Mouse (Mus musculus) neural tube, embryonic 14.5 days (tissue): ENCODE measurements around the gene Apoe. TPM values are rescaled to one million over a fixed set of nuclear protein-coding genes. Genes with fewer than 3 reads are reported as not detected.
A peak's percentile ranks its signal among the peaks of the same experiment; 100 is the strongest.

Experiments used
- ATAC-seq: fragments of 200-750 bp; cut with Nextera tagmentation; 2 replicates; pipeline ENCODE4 v1.8.0; 2017; ENCODE audit warnings: low read depth, mild to moderate bottlenecking, moderate TSS enrichment, moderate library complexity
- H3K27ac ChIP-seq: fragments of 300-500 bp; sonication (generic); 2 replicates; pipeline ENCODE4 v1.5.1; 2014; ENCODE audit warnings: low read depth, mild to moderate bottlenecking, control low read depth, low read length, moderate library complexity, mixed read lengths
- H3K27me3 ChIP-seq: fragments of 300-500 bp; sonication (generic); 2 replicates; pipeline ENCODE4 v1.6.1; 2014; ENCODE audit warnings: low read length; ENCODE audit not compliant: control insufficient read depth, insufficient read depth
- H3K36me3 ChIP-seq: fragments of 300-500 bp; sonication (generic); 2 replicates; pipeline ENCODE4 v1.6.1; 2014; ENCODE audit warnings: low read length, mixed read lengths; ENCODE audit not compliant: control insufficient read depth, insufficient read depth
- H3K4me1 ChIP-seq: fragments of 300-500 bp; sonication (generic); 2 replicates; pipeline ENCODE4 v1.6.1; 2014; ENCODE audit warnings: low read length; ENCODE audit not compliant: control insufficient read depth, insufficient read depth
- H3K4me2 ChIP-seq: fragments of 300-500 bp; sonication (generic); 2 replicates; pipeline ENCODE4 v1.6.1; 2014; ENCODE audit warnings: mild to moderate bottlenecking, low read depth, low read length, control low read depth
- H3K4me3 ChIP-seq: fragments of 300-500 bp; sonication (generic); 2 replicates; pipeline ENCODE4 v1.5.1; 2014; ENCODE audit warnings: low read depth, low read length, control low read depth, mixed read lengths
- H3K9ac ChIP-seq: fragments of 300-500 bp; sonication (generic); replicated peaks from 2 replicates; pipeline ENCODE4 v1.6.1; 2014; ENCODE audit warnings: low read depth, mild to moderate bottlenecking, control low read depth, low read length, mixed read lengths
- H3K9me3 ChIP-seq: fragments of 300-500 bp; sonication (generic); 2 replicates; pipeline ENCODE4 v1.6.1; 2016; ENCODE audit warnings: low read length; ENCODE audit not compliant: control insufficient read depth
- WGBS: fragments of 180-500 bp; shearing (Covaris S2); extraction: QIAGEN DNeasy Blood & Tissue Kit; methylation state at CpG from one replicate; pipeline ENCODE4 v1.1.7; 2014; 5-methylcytosine and 5-hydroxymethylcytosine counted together
- polyA plus RNA-seq: library from polyadenylated mRNA; unstranded; fragments of >200 nt; fragmentation: Nextera tagmentation; extraction: Ambion mirVana; gene quantifications from 2 replicates; pipeline ENCODE4 v1.2.1, GENCODE M21; 2014

Apoe gene
- polyA plus RNA-seq, 1 experiment from 2014 or later = 310 TPM

DNA sequence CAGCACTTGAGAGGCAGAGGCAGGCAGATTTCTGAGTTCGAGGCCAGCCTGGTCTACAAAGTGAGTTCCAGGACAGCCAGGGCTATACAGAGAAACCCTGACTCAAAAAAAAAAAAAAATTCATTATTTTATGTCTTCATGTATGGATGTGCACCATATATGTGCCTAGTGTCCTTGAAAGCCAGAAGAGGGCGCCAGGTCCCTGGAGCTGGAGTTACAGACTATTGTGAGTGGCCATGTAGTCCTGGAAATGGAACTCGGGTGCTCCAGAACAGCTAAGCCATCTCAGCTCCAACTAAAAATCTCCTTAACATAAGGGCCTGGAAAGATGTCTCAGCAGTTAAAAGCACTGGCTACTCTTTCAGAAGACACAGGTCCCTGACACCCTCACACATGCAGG is 32.2 kb downstream of the Apoe start:
- H3K4me2 ChIP-seq = no peak overlapping the region
- H3K4me3 ChIP-seq = no peak overlapping the region
- no peak for ATAC-seq
- H3K9me3 ChIP-seq = no peaks in the 10 kb centered on the region
- no peaks in the 10 kb centered on the region for H3K36me3 ChIP-seq
- H3K4me1 ChIP-seq = peaks cover 16% of the 10 kb centered on the region
- H3K9ac ChIP-seq = no peak overlapping the region
- WGBS = 63% methylated on average over 3 of the region's 3 CpGs
- no peak overlapping the region for H3K27ac ChIP-seq
- H3K27me3 ChIP-seq = no peaks in the 10 kb centered on the region

- Histone ChIP-seq H3K9me3 (no peaks in the 10 kb centered on the region), H3K36me3 (no peaks in the 10 kb centered on the region), H3K4me1 (peaks cover 16% of the 10 kb centered on the region), H3K27ac (peak within 1 kb of the TSS; percentile 91), H3K27me3 (no peaks in the 10 kb centered on the region), H3K4me2 (peak within 1 kb of the TSS; percentile 90), H3K4me3 (peak within 1 kb of the TSS; percentile 99), H3K9ac (peak within 1 kb of the TSS; percentile 94)
- ATAC-seq = peak; percentile 84
- WGBS = under 1% methylated on average over 57 of the region's 63 CpGs
These were observed 33.8 kb downstream of the Apoe start, which contains the start of gene Clptm1 for GRCm38 (mm10) chr7:19664955-19665841. Gene Clptm1, minus strand, starts transcription at chr7:19665033.

- under 1% methylated on average over 36 of the region's 37 CpGs for WGBS
- H3K4me2 ChIP-seq = peak overlapping the region; percentile 90
- ATAC-seq = peak; percentile 59
These were observed 34.5 kb downstream of the Apoe start for GRCm38 (mm10) chr7:19664455-19664954.

DNA sequence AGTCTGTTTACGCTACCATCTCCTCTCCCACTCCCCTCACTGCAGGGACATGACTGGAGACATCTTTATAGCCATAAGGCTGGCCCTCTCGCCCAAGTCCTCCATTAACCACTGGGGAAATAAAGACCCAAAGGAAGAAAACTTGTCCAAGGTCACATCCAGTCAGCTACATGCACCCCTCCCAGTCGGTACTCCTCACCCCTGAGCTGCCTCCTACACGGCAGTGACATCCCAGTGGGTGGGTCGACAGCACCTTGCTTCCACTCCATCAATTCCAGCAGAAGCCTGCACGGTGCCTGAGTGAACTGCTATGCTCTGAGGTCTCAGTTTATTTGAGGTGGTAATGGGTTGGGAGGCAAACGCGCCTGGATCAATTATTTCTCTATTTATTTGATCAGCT is 35.0 kb downstream of the Apoe start:
- Histone ChIP-seq H3K9me3 (no peaks in the 10 kb centered on the region), H3K27me3 (no peaks in the 10 kb centered on the region), H3K4me3 (peak overlapping the region; percentile 99), H3K4me2 (peak overlapping the region; percentile 90), H3K27ac (no peak overlapping the region), H3K36me3 (no peaks in the 10 kb centered on the region), H3K9ac (peak overlapping the region; percentile 94), H3K4me1 (peaks cover 16% of the 10 kb centered on the region)
- ATAC-seq = peak; percentile 6
- WGBS = 20% methylated on average over 8 of the region's 8 CpGs

More at GRCm38 (mm10) chr7:19664455-19664954, 34.5 kb downstream of the Apoe start:
- Histone ChIP-seq H3K9ac (peak overlapping the region; percentile 94), H3K9me3 (no peaks in the 10 kb centered on the region), H3K36me3 (no peaks in the 10 kb centered on the region), H3K4me1 (peaks cover 16% of the 10 kb centered on the region), H3K4me3 (peak overlapping the region; percentile 99), H3K27me3 (no peaks in the 10 kb centered on the region), H3K27ac (peak overlapping the region; percentile 91)

GRCm38 (mm10) chr7:19652614-19653013 is 46.4 kb downstream of the Apoe start:
- ATAC-seq = no peak
- Histone ChIP-seq H3K9ac (no peak overlapping the region), H3K4me2 (no peak overlapping the region), H3K4me3 (no peak overlapping the region), H3K27me3 (no peaks in the 10 kb centered on the region), H3K36me3 (peaks cover 36% of the 10 kb centered on the region), H3K4me1 (no peaks in the 10 kb centered on the region), H3K9me3 (no peaks in the 10 kb centered on the region), H3K27ac (no peak overlapping the region)
- WGBS = 98% methylated on average over 2 of the region's 2 CpGs

DNA sequence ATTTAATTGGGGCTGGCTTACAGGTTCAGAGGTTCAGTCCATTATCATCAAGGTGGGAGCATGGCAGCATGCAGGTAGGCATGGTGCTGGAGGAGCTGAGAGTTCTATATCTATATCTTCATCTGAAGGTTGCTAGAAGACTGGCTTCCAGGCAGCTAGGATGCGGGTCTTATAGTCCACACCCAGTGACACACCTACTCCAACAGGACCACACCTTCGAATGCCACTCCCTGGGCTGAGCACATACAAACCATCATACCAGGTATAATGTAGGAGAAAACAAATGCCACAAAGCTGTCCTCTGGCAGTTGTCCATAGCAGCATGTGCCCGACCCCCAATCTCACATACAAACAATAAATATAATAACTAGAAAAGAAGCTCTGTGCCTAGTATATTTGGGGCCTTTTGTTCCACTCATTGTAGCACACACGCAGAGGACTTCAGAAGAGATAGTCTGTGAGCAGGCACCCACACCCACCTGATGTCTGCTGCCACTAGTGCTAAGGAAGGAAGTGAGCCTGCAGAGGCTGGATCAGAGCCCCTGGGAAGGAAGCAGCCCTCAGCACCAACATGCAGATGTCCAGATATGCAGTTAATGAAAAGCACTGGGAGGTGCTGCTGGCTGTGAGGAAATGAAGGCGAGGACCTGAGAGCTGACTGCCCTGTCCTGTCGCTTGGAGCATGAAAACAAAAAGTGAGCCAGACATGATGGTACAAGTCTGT is 47.8 kb downstream of the Apoe start:
- Histone ChIP-seq H3K36me3 (peaks cover 40% of the 10 kb centered on the region), H3K27ac (no peak overlapping the region), H3K4me3 (no peak overlapping the region), H3K4me2 (no peak overlapping the region), H3K9me3 (no peaks in the 10 kb centered on the region), H3K4me1 (no peaks in the 10 kb centered on the region), H3K9ac (no peak overlapping the region), H3K27me3 (no peaks in the 10 kb centered on the region)
- ATAC-seq = no peak
- WGBS = 97% methylated on average over 6 of the region's 6 CpGs

Other genes starting within 250 kb of the Apoe start
- gene Mark4, start 240.4 kb downstream of the Apoe start, polyA plus RNA-seq = 17.0 and 19.2 TPM in 2 replicates
- gene Exoc3l2, start 235.9 kb downstream of the Apoe start, polyA plus RNA-seq = 0.71 TPM in 2 replicates
- gene Bloc1s3, start 190.8 kb downstream of the Apoe start, polyA plus RNA-seq = 2.8 and 3.2 TPM in 2 replicates
- 31.7 and 33.8 TPM in 2 replicates for gene Trappc6a, start 190.8 kb downstream of the Apoe start, polyA plus RNA-seq
- 0.52 and 1.2 TPM in 2 replicates for gene Nkpd1, start 181.3 kb downstream of the Apoe start, polyA plus RNA-seq
- gene Ppp1r37, start 136.1 kb downstream of the Apoe start, polyA plus RNA-seq = 8.1 and 15.8 TPM in 2 replicates
- 0.13 and 0.27 TPM in 2 replicates for gene Zfp296, start 121.9 kb downstream of the Apoe start, polyA plus RNA-seq
- gene Gemin7, start 121.6 kb downstream of the Apoe start, polyA plus RNA-seq = 150 and 153 TPM in 2 replicates
- gene Clasrp, start 94.7 kb downstream of the Apoe start, polyA plus RNA-seq = 49.7 and 51.3 TPM in 2 replicates
- 6.6 and 7.3 TPM in 2 replicates for gene Relb, start 69.8 kb downstream of the Apoe start, polyA plus RNA-seq
- 142 and 147 TPM in 2 replicates for gene Clptm1, start 34.2 kb downstream of the Apoe start, polyA plus RNA-seq
- gene Apoc2, start 21.2 kb downstream of the Apoe start, polyA plus RNA-seq = 1.4 TPM in 2 replicates
- gene Gm44805, start 17.8 kb downstream of the Apoe start, polyA plus RNA-seq = not detected in 2 replicates
- 0.20 and 0.27 TPM in 2 replicates for gene Apoc4, start 17.7 kb downstream of the Apoe start, polyA plus RNA-seq
- gene Apoc1, start 6.5 kb downstream of the Apoe start, polyA plus RNA-seq = 3.0 and 3.2 TPM in 2 replicates
- gene Tomm40, start 16.2 kb upstream of the Apoe start, polyA plus RNA-seq = 121 and 124 TPM in 2 replicates
- 44.7 and 47.4 TPM in 2 replicates for gene Nectin2, start 51.3 kb upstream of the Apoe start, polyA plus RNA-seq
- 9.3 and 16.0 TPM in 2 replicates for gene Bcam, start 71.8 kb upstream of the Apoe start, polyA plus RNA-seq
- gene Cblc, start 97.6 kb upstream of the Apoe start, polyA plus RNA-seq = 0.54 TPM in 1 of 2 replicates, not detected in the other
- gene Bcl3, start 123.6 kb upstream of the Apoe start, polyA plus RNA-seq = 0.24 and 1.2 TPM in 2 replicates
- gene Gm19345, start 152.8 kb upstream of the Apoe start, polyA plus RNA-seq = 9.5 and 11.6 TPM in 2 replicates
- gene Ceacam16, start 162.1 kb upstream of the Apoe start, polyA plus RNA-seq = 0.37 and 0.40 TPM in 2 replicates
- not detected in 2 replicates for gene Ceacam19, start 188.8 kb upstream of the Apoe start, polyA plus RNA-seq
- gene Pvr, start 222.0 kb upstream of the Apoe start, polyA plus RNA-seq = 7.2 and 9.1 TPM in 2 replicates